Mouse (Mus musculus): ENCODE measurements at regions not wholly inside any gene's neighbourhood (a gene's known extent, or its start where the extent isn't known, plus 50 kb on each side); places are given as distances from the start of the nearest gene placed in this dataset.
A peak's percentile ranks its signal among the peaks of the same experiment; 100 is the strongest.

DNA sequence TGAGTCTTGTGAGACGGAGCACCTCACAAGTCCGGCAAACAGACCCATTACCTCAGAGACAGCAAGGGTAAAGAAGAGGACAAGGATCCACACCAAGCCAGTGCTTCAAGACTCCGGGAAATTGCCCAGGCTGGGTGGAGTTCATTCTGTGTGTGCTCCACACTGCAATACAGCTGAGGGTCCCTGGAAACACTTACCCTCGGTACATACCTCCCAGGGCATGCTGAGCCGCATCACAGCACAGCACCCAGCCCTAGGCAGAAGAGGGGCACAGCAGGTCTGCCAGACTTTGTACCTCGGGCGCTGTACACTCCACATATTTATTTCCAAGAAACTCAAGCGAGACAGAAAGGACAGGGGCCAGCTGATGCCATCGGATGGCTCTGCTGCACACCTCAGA, 54.5 kb upstream of the Cmc1 start:
- ATAC-seq (ENCODE audit: extremely low read depth, insufficient number of reproducible peaks, low FRiP score, low TSS enrichment) = no peak
- Histone ChIP-seq H3K9me3 (0 out of 2 replicates have a peak, but pooled peaks cover 4% of the 10 kb centered on the region), H3K9ac (no peak overlapping the region), H3K4me3 (no peak overlapping the region), H3K4me1 (no peaks in the 10 kb centered on the region), H3K4me2 (no peak overlapping the region), H3K27me3 (replicated peaks) (no peaks in the 10 kb centered on the region), H3K36me3 (no peaks in the 10 kb centered on the region), H3K27ac (replicated peaks) (no peak overlapping the region)
- 83% methylated on average over 9 of the region's 9 CpGs for WGBS

DNA sequence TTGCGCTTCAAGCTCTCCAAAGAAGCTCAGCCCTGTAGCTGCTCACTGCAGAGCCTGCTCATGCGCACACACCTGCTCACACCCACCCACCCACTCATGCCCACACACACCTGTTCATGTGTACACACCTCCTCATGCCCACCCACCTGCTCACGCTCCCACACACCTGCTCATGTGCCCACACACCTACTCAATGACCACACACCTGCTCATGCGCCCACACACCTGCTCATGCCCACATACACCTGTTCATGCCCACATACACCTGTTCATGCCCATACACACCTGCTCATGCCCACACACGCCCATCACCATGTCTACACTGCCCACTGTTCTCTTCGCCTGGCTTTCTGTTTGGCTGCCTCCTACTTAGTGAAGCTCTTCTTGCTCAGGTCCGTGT, 56.5 kb upstream of the Cmc1 start:
- Histone ChIP-seq H3K36me3 (no peaks in the 10 kb centered on the region), H3K4me3 (no peak overlapping the region), H3K27ac (replicated peaks) (no peak overlapping the region), H3K4me2 (no peak overlapping the region), H3K27me3 (replicated peaks) (no peaks in the 10 kb centered on the region), H3K9ac (no peak overlapping the region), H3K4me1 (no peaks in the 10 kb centered on the region), H3K9me3 (0 out of 2 replicates have a peak, but pooled peaks cover 4% of the 10 kb centered on the region)
- 80% methylated on average over 7 of the region's 7 CpGs for WGBS
- ATAC-seq (ENCODE audit: extremely low read depth, insufficient number of reproducible peaks, low FRiP score, low TSS enrichment) = no peak

DNA sequence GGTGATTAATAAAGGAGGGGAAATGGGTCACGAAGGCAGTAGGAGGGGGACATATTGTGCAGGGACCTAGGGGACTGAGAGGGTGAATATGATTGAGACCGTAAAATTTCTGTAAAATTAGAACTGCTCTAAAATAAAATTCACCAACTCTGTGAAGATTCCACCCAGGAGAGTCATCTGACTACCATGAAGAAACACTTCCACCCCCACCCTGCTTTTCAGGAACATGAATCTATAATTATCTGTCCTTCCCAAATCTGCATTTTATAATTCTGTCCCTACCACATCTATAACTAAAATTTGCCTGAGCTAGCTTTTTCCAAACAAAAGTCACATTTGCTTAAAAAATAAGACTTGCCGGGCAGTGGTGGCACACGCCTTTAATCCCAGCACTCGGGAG, 69.7 kb upstream of the Cmc1 start:
- no peak overlapping the region for H3K4me3 ChIP-seq
- H3K4me1 ChIP-seq = no peaks in the 10 kb centered on the region
- no peaks in the 10 kb centered on the region for H3K27me3 ChIP-seq (replicated peaks)
- H3K36me3 ChIP-seq = no peaks in the 10 kb centered on the region
- no peak for ATAC-seq (ENCODE audit: extremely low read depth, insufficient number of reproducible peaks, low FRiP score, low TSS enrichment)
- 89% methylated on average over 5 of the region's 5 CpGs for WGBS
- no peak overlapping the region for H3K9ac ChIP-seq
- peaks cover 4% of the 10 kb centered on the region; the same call in 1 of the 2 replicates for H3K9me3 ChIP-seq
- H3K27ac ChIP-seq (replicated peaks) = no peak overlapping the region
- no peak overlapping the region for H3K4me2 ChIP-seq

DNA sequence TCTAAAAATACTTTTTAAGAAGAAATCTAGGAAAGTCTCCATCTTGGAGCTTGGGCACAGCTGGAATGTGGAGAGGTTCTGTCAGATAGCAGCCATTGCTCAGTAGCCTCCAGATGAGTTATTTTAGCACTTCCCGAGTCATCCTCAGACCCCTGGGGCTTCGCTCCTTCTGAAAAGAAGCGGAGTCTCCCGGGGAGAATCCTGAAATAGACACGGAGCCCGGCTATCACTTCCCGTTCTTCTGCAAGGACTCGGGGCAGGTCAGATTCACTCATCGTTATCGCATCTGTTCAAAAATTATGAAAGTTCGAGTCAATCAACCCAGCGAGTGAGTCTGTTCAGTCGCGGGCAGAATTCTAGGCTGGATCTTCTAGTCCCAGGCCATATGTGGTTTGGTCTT, 71.2 kb upstream of the Cmc1 start:
- Histone ChIP-seq H3K9me3 (no peaks in the 10 kb centered on the region), H3K36me3 (no peaks in the 10 kb centered on the region), H3K4me2 (no peak overlapping the region), H3K27ac (replicated peaks) (no peak overlapping the region), H3K9ac (no peak overlapping the region), H3K4me3 (no peak overlapping the region), H3K4me1 (no peaks in the 10 kb centered on the region), H3K27me3 (replicated peaks) (no peaks in the 10 kb centered on the region)
- 56% methylated on average over 14 of the region's 14 CpGs for WGBS
- no peak for ATAC-seq (ENCODE audit: extremely low read depth, insufficient number of reproducible peaks, low FRiP score, low TSS enrichment)

DNA sequence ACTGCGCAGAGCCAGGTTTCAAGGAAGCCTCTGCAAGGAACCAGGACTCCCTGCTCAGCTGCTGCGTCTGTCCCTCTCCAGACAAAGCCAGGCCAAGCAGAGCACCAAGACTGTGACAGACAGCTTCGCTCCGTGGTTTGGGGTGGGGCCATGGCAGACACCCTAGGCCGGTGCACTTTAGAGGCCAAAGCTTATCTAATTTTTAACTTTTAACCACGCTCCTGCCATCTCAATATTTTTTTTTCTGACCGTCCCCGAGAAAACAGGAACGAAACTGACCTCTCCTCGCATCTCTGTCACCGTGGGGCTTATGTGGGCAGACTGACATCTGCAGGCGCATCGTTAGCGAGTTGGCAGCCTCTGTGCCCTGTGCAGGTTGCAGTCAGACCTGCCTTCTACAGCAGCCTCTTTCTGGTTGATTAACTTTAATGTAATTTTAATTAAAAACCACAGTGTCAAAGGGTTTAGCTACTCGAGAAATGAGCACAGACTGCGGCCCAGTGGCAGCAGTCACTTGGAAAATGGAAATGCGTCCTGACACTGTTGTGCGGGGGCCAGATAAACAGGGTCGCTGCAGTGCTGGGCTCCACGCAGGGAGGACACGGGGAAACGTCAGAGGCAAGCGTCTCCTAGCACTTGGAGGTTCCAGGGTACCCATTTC, 77.6 kb upstream of the Cmc1 start:
- 54% methylated on average over 23 of the region's 23 CpGs for WGBS
- H3K4me2 ChIP-seq = peak overlapping the region; percentile 37; the same call in 1 of the 2 replicates
- ATAC-seq (ENCODE audit: extremely low read depth, insufficient number of reproducible peaks, low FRiP score, low TSS enrichment) = no peak
- H3K4me1 ChIP-seq = no peaks in the 10 kb centered on the region; the same call in 1 of the 2 replicates
- no peak overlapping the region; the same call in 1 of the 2 replicates for H3K4me3 ChIP-seq
- H3K27me3 ChIP-seq (replicated peaks) = no peaks in the 10 kb centered on the region
- no peak overlapping the region for H3K27ac ChIP-seq (replicated peaks)
- no peak overlapping the region for H3K9ac ChIP-seq
- H3K9me3 ChIP-seq = no peaks in the 10 kb centered on the region
- no peaks in the 10 kb centered on the region for H3K36me3 ChIP-seq

DNA sequence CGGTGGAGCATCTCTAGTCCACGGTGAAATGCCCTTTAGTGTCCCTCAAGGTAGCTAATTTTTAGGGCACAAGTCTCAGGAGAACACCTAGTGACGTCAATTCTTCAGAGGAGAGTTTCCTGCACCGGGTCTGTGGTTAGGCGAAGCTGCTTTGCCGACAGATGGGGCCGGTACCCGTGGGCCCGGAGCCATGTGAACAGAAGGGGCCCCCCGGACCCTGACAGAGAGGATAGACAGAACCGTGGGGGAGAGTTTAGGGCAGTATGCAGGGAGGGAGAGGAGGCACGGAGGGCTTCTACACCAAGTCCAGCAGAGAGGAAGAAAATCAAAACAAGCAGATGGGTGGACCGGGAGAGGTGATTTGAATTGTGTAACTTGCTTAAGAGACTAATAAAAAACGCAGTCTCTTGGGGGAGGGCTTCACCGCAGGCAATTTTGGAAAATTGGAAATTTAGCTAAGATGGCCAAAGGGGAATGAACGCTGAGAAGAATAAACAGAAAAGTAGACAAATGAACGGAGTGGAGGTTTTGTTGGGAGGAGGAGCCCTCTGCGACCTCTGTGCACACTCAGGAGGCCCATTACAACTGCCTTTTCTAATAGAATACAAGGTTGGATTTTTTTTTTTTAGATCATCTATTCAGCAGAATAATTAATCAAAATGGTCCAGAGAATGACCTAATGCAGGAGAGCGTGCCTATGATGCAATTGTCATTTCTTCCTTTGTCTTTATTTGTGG, 78.9 kb upstream of the Cmc1 start:
- Histone ChIP-seq H3K27ac (replicated peaks) (no peak overlapping the region), H3K36me3 (no peaks in the 10 kb centered on the region), H3K4me2 (no peak overlapping the region), H3K9me3 (no peaks in the 10 kb centered on the region), H3K9ac (no peak overlapping the region), H3K4me3 (no peak overlapping the region), H3K4me1 (no peaks in the 10 kb centered on the region; the same call in 1 of the 2 replicates), H3K27me3 (replicated peaks) (no peaks in the 10 kb centered on the region)
- ATAC-seq (ENCODE audit: extremely low read depth, insufficient number of reproducible peaks, low FRiP score, low TSS enrichment) = no peak
- WGBS = 72% methylated on average over 19 of the region's 19 CpGs

DNA sequence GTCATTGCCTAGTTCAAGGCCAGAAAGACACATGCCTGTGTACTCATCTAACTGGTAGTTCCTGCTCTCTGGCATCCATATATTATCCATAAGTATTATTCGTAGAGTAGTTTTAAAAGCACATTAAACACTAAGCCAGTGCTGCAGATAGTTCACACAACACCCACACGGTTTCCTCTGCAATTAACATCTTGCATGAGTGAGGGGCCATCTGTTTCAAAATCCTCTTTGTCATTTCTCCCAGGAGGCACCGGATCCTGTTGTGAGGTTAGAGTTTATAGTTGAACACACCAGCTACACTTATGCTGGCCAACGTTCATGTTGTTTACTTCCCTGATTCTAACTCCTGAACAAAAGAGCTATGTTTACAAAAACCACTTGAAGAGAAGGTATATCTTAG, 90.7 kb upstream of the Cmc1 start:
- H3K4me2 ChIP-seq = no peak overlapping the region

DNA sequence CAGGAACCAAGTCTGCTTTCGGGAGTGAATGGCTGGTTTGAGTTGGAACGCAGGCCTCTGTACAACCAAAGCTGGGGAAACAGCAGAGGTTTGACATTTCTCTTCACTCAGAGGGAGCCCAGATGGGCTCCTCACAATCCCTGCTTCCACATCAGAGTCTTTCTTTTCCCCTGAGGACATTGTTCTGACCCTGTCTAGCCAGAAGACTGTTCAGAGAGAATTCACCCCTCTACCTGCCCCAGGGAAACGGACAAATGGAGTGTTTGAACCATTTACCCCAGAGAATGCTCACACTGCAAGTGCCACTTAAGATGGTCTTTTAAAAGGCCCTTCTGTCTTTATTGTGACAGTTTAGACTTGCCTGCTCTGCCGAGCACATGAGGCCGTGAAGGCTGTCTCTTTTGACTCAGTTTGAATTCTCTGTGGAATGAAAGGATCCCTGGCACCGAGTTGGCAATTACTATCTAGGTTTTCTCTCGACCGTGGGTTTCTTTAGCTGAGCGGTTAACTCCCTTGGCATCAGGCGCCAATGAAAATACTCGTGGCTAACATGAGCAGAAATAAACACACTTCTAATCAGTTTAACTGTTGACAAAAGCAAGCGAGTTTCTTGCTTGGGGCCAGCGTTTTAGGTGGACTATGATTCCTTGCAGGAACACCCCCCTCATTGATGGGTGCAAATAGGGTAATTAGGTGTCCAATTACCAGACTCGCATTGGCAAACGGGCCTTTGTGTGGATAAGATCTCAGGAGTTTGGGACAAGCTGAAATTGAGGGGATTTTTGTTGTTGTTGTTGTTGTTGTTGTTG, 97.0 kb upstream of the Cmc1 start:
- ATAC-seq (ENCODE audit: extremely low read depth, insufficient number of reproducible peaks, low FRiP score, low TSS enrichment) = no peak
- Histone ChIP-seq H3K9ac (no peak overlapping the region), H3K27ac (replicated peaks) (no peak overlapping the region), H3K4me1 (no peaks in the 10 kb centered on the region), H3K27me3 (replicated peaks) (no peaks in the 10 kb centered on the region), H3K9me3 (no peaks in the 10 kb centered on the region), H3K4me2 (no peak overlapping the region), H3K36me3 (no peaks in the 10 kb centered on the region), H3K4me3 (no peak overlapping the region)
- WGBS = 45% methylated on average over 15 of the region's 15 CpGs

More for the DNA sequence above, 90.7 kb upstream of the Cmc1 start:
- WGBS = 74% methylated on average over 4 of the region's 4 CpGs
- no peaks in the 10 kb centered on the region for H3K9me3 ChIP-seq
- H3K9ac ChIP-seq = no peak overlapping the region
- no peaks in the 10 kb centered on the region for H3K27me3 ChIP-seq (replicated peaks)
- no peaks in the 10 kb centered on the region for H3K36me3 ChIP-seq
- no peak overlapping the region for H3K4me3 ChIP-seq
- H3K27ac ChIP-seq (replicated peaks) = no peak overlapping the region
- no peaks in the 10 kb centered on the region for H3K4me1 ChIP-seq
- ATAC-seq (ENCODE audit: extremely low read depth, insufficient number of reproducible peaks, low FRiP score, low TSS enrichment) = no peak

DNA sequence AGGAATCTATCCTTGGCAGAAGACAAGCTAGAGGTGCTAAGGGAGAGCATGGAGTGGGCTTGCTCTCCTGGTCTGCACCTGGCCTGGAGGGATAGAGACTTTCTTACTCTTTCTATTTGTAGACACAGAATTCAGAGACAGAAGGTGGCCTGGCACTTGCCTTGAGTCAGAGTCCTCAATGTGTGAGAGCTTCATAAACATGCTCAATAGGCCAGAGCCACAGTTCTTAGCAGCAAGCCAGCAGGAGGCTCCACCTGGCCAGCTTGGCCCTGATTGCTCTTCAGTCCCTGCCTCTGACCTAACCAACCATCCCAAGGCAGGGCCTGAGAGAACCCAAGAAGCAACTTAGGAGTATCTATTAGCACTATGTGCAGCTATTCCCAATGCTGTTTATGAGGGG, 103.9 kb upstream of the Cmc1 start:
- Histone ChIP-seq H3K36me3 (no peaks in the 10 kb centered on the region), H3K9ac (no peak overlapping the region), H3K4me1 (no peaks in the 10 kb centered on the region), H3K4me3 (no peak overlapping the region), H3K27ac (replicated peaks) (no peak overlapping the region), H3K4me2 (no peak overlapping the region), H3K9me3 (no peaks in the 10 kb centered on the region), H3K27me3 (replicated peaks) (peaks cover 4% of the 10 kb centered on the region; the same call in 1 of the 2 replicates)
- no peak for ATAC-seq (ENCODE audit: extremely low read depth, insufficient number of reproducible peaks, low FRiP score, low TSS enrichment)

DNA sequence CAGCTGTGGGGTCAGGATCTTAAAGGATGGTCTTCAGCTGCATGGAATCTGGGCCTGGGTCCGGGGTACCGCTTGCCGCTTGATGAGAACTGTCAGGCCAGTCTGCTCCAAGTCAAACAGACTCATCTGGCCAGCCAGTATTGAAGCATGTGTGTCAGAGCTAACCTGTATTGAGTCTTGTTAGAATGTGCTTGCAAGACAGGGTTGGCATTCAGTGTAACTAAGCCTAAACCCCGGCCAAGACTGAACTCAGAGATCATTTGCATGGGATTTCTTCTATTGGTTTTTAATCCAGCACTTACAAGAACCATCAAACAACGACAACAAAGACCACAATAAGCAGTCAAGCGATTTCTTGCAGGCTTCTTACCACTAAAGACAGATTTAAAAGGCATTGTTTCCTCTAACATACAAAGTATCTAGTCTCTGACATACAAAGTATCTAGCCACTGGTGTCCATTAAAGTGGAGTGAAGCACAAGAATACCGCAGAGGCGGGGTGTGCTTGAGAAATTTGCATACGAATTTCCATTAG, 105.3 kb upstream of the Cmc1 start:
- 51% methylated on average over 9 of the region's 9 CpGs for WGBS
- Histone ChIP-seq H3K4me2 (no peak overlapping the region), H3K9me3 (no peaks in the 10 kb centered on the region)

DNA sequence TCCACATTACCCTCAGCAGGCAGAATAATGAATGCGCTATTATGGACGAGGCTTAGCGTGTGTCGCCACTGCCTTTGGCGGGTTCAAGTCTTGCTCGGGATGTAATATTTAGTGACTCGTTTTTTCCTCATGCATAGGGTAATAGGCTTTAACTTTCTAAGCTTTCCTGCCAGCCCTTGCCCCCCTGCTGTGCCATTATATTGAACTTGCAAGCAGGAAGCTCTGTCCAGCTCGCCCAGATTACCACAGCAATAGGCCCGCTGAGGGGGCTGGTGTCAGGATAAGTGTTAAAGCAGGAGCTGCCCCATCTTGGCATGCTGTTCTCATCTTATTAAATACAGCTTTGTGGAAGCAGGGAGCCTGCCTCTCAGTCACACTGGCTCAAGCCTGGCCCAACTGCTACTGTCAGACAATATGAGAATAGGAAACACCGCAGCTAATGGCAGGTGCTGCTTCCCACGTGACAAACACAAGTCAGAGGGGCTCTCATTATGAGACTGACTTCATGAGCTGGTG, 105.8 kb upstream of the Cmc1 start:
- no peak for ATAC-seq (ENCODE audit: extremely low read depth, insufficient number of reproducible peaks, low FRiP score, low TSS enrichment)
- Histone ChIP-seq H3K4me1 (no peaks in the 10 kb centered on the region), H3K36me3 (no peaks in the 10 kb centered on the region), H3K4me3 (no peak overlapping the region), H3K27me3 (replicated peaks) (peaks cover 4% of the 10 kb centered on the region; the same call in 1 of the 2 replicates), H3K4me2 (no peak overlapping the region), H3K9ac (no peak overlapping the region), H3K9me3 (no peaks in the 10 kb centered on the region), H3K27ac (replicated peaks) (no peak overlapping the region)
- 29% methylated on average over 11 of the region's 11 CpGs for WGBS

More for the DNA sequence above, 105.3 kb upstream of the Cmc1 start:
- Histone ChIP-seq H3K4me1 (no peaks in the 10 kb centered on the region), H3K4me3 (no peak overlapping the region), H3K27me3 (replicated peaks) (peaks cover 4% of the 10 kb centered on the region; the same call in 1 of the 2 replicates), H3K27ac (replicated peaks) (no peak overlapping the region), H3K36me3 (no peaks in the 10 kb centered on the region), H3K9ac (no peak overlapping the region)
- ATAC-seq (ENCODE audit: extremely low read depth, insufficient number of reproducible peaks, low FRiP score, low TSS enrichment) = no peak

Data from heart, embryonic 13.5 days (tissue).